Mouse (Mus musculus): Measurements from ENCODE around the gene Otud7a. TPM values are rescaled to one million over a fixed set of nuclear protein-coding genes. Genes with fewer than 3 reads are reported as not detected.
"Not testable (repeated sequence)": the region's sequence is repeated elsewhere in the genome, so short reads cannot be mapped to it uniquely, and the experiment has no call there.

Otud7a gene
- polyA plus RNA-seq, 1 experiment, result not detected

GRCm38 (mm10) chr7:63617018-63617417, 172.5 kb downstream of the Otud7a start:
- Histone ChIP-seq H3K27ac (ENCODE audit: insufficient read depth, low read depth, low read length) (no peak overlapping the region), H3K4me1 (ENCODE audit: control insufficient read depth, insufficient read depth, low read length) (no peaks in the 10 kb centered on the region), H3K4me3 (ENCODE audit: insufficient read depth, low read length) (no peak overlapping the region)
- TF ChIP-seq POLR2A (IDR thresholded peaks at IDR 0.05; ENCODE audit: borderline replicate concordance, low read depth, low read length) (no peak), CTCF (IDR thresholded peaks at IDR 0.05; ENCODE audit: low read depth, low read length) (no peak)

GRCm38 (mm10) chr7:63620776-63621340, 176.3 kb downstream of the Otud7a start:
- no peaks in the 10 kb centered on the region for H3K4me1 ChIP-seq (ENCODE audit: control insufficient read depth, insufficient read depth, low read length)
- no peak overlapping the region for H3K27ac ChIP-seq (ENCODE audit: insufficient read depth, low read depth, low read length)
- no peak overlapping the region for H3K4me3 ChIP-seq (ENCODE audit: insufficient read depth, low read length)
- TF ChIP-seq POLR2A (IDR thresholded peaks at IDR 0.05; ENCODE audit: borderline replicate concordance, low read depth, low read length) (no peak), CTCF (IDR thresholded peaks at IDR 0.05; ENCODE audit: low read depth, low read length) (no peak)

GRCm38 (mm10) chr7:63637651-63638050, 193.1 kb downstream of the Otud7a start:
- no peaks in the 10 kb centered on the region for H3K4me1 ChIP-seq (ENCODE audit: control insufficient read depth, insufficient read depth, low read length)
- TF ChIP-seq POLR2A (IDR thresholded peaks at IDR 0.05; ENCODE audit: borderline replicate concordance, low read depth, low read length) (no peak), CTCF (IDR thresholded peaks at IDR 0.05; ENCODE audit: low read depth, low read length) (no peak)

GRCm38 (mm10) chr7:63644002-63644401, 199.5 kb downstream of the Otud7a start:
- TF ChIP-seq CTCF (IDR thresholded peaks at IDR 0.05; ENCODE audit: low read depth, low read length) (no peak), POLR2A (IDR thresholded peaks at IDR 0.05; ENCODE audit: borderline replicate concordance, low read depth, low read length) (no peak)
- Histone ChIP-seq H3K27ac (ENCODE audit: insufficient read depth, low read depth, low read length) (no peak overlapping the region), H3K4me1 (ENCODE audit: control insufficient read depth, insufficient read depth, low read length) (no peaks in the 10 kb centered on the region), H3K4me3 (ENCODE audit: insufficient read depth, low read length) (no peak overlapping the region)

More at GRCm38 (mm10) chr7:63637651-63638050, 193.1 kb downstream of the Otud7a start:
- Histone ChIP-seq H3K4me3 (ENCODE audit: insufficient read depth, low read length) (no peak overlapping the region), H3K27ac (ENCODE audit: insufficient read depth, low read depth, low read length) (no peak overlapping the region)

GRCm38 (mm10) chr7:63647136-63647535, 202.6 kb downstream of the Otud7a start:
- Histone ChIP-seq H3K4me1 (ENCODE audit: control insufficient read depth, insufficient read depth, low read length) (no peaks in the 10 kb centered on the region), H3K27ac (ENCODE audit: insufficient read depth, low read depth, low read length) (no peak overlapping the region), H3K4me3 (ENCODE audit: insufficient read depth, low read length) (no peak overlapping the region)
- no peak for TF ChIP-seq POLR2A (IDR thresholded peaks at IDR 0.05; ENCODE audit: borderline replicate concordance, low read depth, low read length)
- no peak for TF ChIP-seq CTCF (IDR thresholded peaks at IDR 0.05; ENCODE audit: low read depth, low read length)

- no peaks in the 10 kb centered on the region for H3K4me1 ChIP-seq (ENCODE audit: control insufficient read depth, insufficient read depth, low read length)
- no peak for TF ChIP-seq POLR2A (IDR thresholded peaks at IDR 0.05; ENCODE audit: borderline replicate concordance, low read depth, low read length)
- no peak overlapping the region for H3K27ac ChIP-seq (ENCODE audit: insufficient read depth, low read depth, low read length)
- H3K4me3 ChIP-seq (ENCODE audit: insufficient read depth, low read length), result no peak overlapping the region
These were observed 215.7 kb downstream of the Otud7a start for GRCm38 (mm10) chr7:63660261-63660660.

- TF ChIP-seq POLR2A (IDR thresholded peaks at IDR 0.05; ENCODE audit: borderline replicate concordance, low read depth, low read length) (no peak), CTCF (IDR thresholded peaks at IDR 0.05; ENCODE audit: low read depth, low read length) (no peak)
- Histone ChIP-seq H3K4me3 (ENCODE audit: insufficient read depth, low read length) (no peak overlapping the region), H3K27ac (ENCODE audit: insufficient read depth, low read depth, low read length) (no peak overlapping the region), H3K4me1 (ENCODE audit: control insufficient read depth, insufficient read depth, low read length) (no peaks in the 10 kb centered on the region)
These were observed 218.2 kb downstream of the Otud7a start for GRCm38 (mm10) chr7:63662757-63663156.

GRCm38 (mm10) chr7:63665496-63665895, 220.9 kb downstream of the Otud7a start:
- Histone ChIP-seq H3K4me1 (ENCODE audit: control insufficient read depth, insufficient read depth, low read length) (no peaks in the 10 kb centered on the region), H3K4me3 (ENCODE audit: insufficient read depth, low read length) (no peak overlapping the region), H3K27ac (ENCODE audit: insufficient read depth, low read depth, low read length) (no peak overlapping the region)
- no peak for TF ChIP-seq POLR2A (IDR thresholded peaks at IDR 0.05; ENCODE audit: borderline replicate concordance, low read depth, low read length)
- no peak for TF ChIP-seq CTCF (IDR thresholded peaks at IDR 0.05; ENCODE audit: low read depth, low read length)

GRCm38 (mm10) chr7:63667986-63668741, 223.6 kb downstream of the Otud7a start:
- TF ChIP-seq POLR2A (IDR thresholded peaks at IDR 0.05; ENCODE audit: borderline replicate concordance, low read depth, low read length), result no peak
- no peak for TF ChIP-seq CTCF (IDR thresholded peaks at IDR 0.05; ENCODE audit: low read depth, low read length)
- H3K4me1 ChIP-seq (ENCODE audit: control insufficient read depth, insufficient read depth, low read length), result no peaks in the 10 kb centered on the region
- no peak overlapping the region for H3K27ac ChIP-seq (ENCODE audit: insufficient read depth, low read depth, low read length)
- no peak overlapping the region for H3K4me3 ChIP-seq (ENCODE audit: insufficient read depth, low read length)

GRCm38 (mm10) chr7:63668951-63669350, 224.4 kb downstream of the Otud7a start:
- TF ChIP-seq CTCF (IDR thresholded peaks at IDR 0.05; ENCODE audit: low read depth, low read length) (no peak), POLR2A (IDR thresholded peaks at IDR 0.05; ENCODE audit: borderline replicate concordance, low read depth, low read length) (no peak)
- H3K27ac ChIP-seq (ENCODE audit: insufficient read depth, low read depth, low read length), result no peak overlapping the region
- H3K4me1 ChIP-seq (ENCODE audit: control insufficient read depth, insufficient read depth, low read length), result no peaks in the 10 kb centered on the region
- H3K4me3 ChIP-seq (ENCODE audit: insufficient read depth, low read length), result no peak overlapping the region

- not testable (repeated sequence) for H3K4me1 ChIP-seq (ENCODE audit: control insufficient read depth, insufficient read depth, low read length); H3K4me3 ChIP-seq (ENCODE audit: insufficient read depth, low read length); H3K27ac ChIP-seq (ENCODE audit: insufficient read depth, low read depth, low read length)
These were observed 226.4 kb downstream of the Otud7a start for GRCm38 (mm10) chr7:63670911-63671310.

Data from bone marrow macrophage, adult 2 months (primary cell).